Mouse (Mus musculus) megakaryocyte-erythroid progenitor cell, adult 5-6 weeks (primary cell): ENCODE results near the gene 1700011L22Rik. TPM values are rescaled to one million over a fixed set of nuclear protein-coding genes. Genes with fewer than 3 reads are reported as not detected.

Source experiments
- ATAC-seq: replicated peaks from 2 replicates; pipeline ENCODE4 v1.8.0; 2016; ENCODE audit warnings: mild to moderate bottlenecking, inconsistent platforms; ENCODE audit not compliant: severe bottlenecking, poor library complexity, low FRiP score, low TSS enrichment
- total RNA-seq, 2 experiments: library from RNA; stranded (forward) in 1 of 2; stranded (reverse) in 1 of 2; fragments of 200-1000, 215-1000 nt in 1 of 2; fragments of >200 nt in 1 of 2; fragmentation: Nextera tagmentation in 1 of 2; gene quantifications; 2 replicates each; pipeline ENCODE4 v1.2.3; 2014 to 2017

The 1700011L22Rik gene
- total RNA-seq (2014; fragmentation: Nextera tagmentation): not detected in 2 replicates
- 2.9 TPM in 1 of 2 replicates, not detected in the other for total RNA-seq (2017)

GRCm38 (mm10) chr8:79248470-79248869, at the start of gene 1700011L22Rik:
1700011L22Rik (minus strand) TSS chr8:79248570.
- ATAC-seq: no peak

GRCm38 (mm10) chr8:79297763-79298162, 49.4 kb upstream of the 1700011L22Rik start:
- ATAC-seq: no peak

- ATAC-seq: no peak; the same call in 1 of the 2 replicates
These were observed 47.1 kb upstream of the 1700011L22Rik start for GRCm38 (mm10) chr8:79295276-79296105.

GRCm38 (mm10) chr8:79294610-79295275, 46.4 kb upstream of the 1700011L22Rik start, which contains the start of gene Mmaa:
Mmaa (minus strand) TSS chr8:79294937.
- peak; percentile 91 for ATAC-seq

GRCm38 (mm10) chr8:79293841-79294240, 45.5 kb upstream of the 1700011L22Rik start:
- ATAC-seq: no peak

GRCm38 (mm10) chr8:79292712-79293264, 44.4 kb upstream of the 1700011L22Rik start:
- ATAC-seq: peak; percentile 13; the same call in 1 of the 2 replicates

- no peak for ATAC-seq
These were observed 41.2 kb upstream of the 1700011L22Rik start for GRCm38 (mm10) chr8:79289592-79289991.

GRCm38 (mm10) chr8:79288681-79289080, 40.3 kb upstream of the 1700011L22Rik start:
- ATAC-seq: no peak

- peak; percentile 66; the same call in 1 of the 2 replicates for ATAC-seq
These were observed 39.9 kb upstream of the 1700011L22Rik start for GRCm38 (mm10) chr8:79288250-79288649.

- no peak for ATAC-seq
These were observed 38.1 kb upstream of the 1700011L22Rik start for GRCm38 (mm10) chr8:79286424-79286823.

- ATAC-seq: no peak
These were observed 36.3 kb upstream of the 1700011L22Rik start for GRCm38 (mm10) chr8:79284626-79285025.

- ATAC-seq: no peak
These were observed 33.1 kb upstream of the 1700011L22Rik start for GRCm38 (mm10) chr8:79281376-79281890.

- no peak for ATAC-seq
These were observed 29.0 kb upstream of the 1700011L22Rik start for GRCm38 (mm10) chr8:79277264-79277870.

- no peak for ATAC-seq
These were observed 26.6 kb upstream of the 1700011L22Rik start for GRCm38 (mm10) chr8:79274940-79275339.

- ATAC-seq: no peak
These were observed 25.4 kb upstream of the 1700011L22Rik start for GRCm38 (mm10) chr8:79273776-79274175.

GRCm38 (mm10) chr8:79272676-79273075, 24.3 kb upstream of the 1700011L22Rik start:
- ATAC-seq: peak; percentile 37; the same call in 1 of the 2 replicates

GRCm38 (mm10) chr8:79268921-79269320, 20.6 kb upstream of the 1700011L22Rik start:
- no peak for ATAC-seq

GRCm38 (mm10) chr8:79261920-79262319, 13.6 kb upstream of the 1700011L22Rik start:
- ATAC-seq: no peak

- no peak for ATAC-seq
These were observed 7.8 kb upstream of the 1700011L22Rik start for GRCm38 (mm10) chr8:79256076-79256705.
